Mouse (Mus musculus) 416B (cell line): ENCODE results near the gene Gpatch2.

Source experiments
- DNase-seq: peaks from one replicate; pipeline ENCODE4 v3.0.0; 2011; ENCODE audit warnings: low read depth

The Gpatch2 gene

DNA sequence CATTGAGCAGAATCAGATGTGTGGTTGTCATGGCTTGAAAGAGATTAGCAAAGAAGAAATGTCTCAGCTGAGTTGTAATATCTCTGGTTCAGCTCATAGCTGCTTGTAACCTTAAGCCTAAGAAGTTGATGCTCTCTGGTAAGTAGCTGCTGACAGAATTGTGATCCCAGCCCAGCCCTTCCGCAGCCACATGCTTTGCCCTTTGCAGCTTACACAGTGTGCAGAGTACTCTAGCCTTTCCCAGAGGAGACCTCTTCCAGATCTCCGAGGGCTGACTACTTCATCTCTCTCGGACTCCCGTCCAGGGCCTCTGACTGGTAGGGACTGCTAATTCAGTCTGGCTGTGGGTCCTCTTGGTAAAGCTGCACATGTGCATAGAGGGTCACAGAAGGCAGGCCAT is 92.0 kb downstream of the Gpatch2 start:
- DNase-seq, result no peak

DNA sequence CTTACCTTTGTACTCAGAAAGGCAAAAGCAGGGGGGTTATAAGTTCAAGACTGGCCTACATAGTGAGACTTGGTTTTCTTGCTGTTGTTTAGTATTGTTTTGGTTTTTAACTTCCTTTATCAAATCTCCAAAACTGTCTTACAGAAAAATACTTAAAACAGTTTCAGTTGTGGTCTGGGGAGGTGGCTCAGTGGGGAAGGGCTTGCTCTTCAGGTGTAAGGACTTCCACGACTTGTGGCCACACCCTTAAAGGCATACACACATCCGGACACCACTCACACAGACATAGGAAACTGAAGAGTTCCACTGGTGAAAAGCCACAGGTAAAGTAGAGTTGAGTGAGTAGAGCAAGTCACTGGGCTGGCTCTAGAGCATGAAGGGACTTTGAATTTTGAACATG is 93.2 kb downstream of the Gpatch2 start:
- no peak for DNase-seq

DNA sequence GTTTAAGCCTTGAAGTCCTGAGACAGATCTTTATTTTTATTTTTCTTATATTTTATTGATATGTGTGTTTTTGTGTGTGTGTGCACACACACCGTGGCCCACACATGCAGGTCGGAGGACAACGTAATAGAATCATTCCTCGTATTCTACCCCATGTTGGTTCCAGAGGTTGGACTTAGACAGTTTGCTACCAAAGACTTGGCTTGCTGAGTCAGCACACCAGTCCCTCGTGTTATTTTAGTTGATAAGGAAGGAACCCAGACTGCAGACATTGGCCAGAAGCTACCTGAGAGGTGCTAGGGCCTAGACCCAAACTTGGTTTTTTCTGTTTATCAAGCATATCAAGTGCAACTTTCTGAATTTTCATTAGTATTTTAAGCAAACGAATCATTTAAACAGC is 95.8 kb downstream of the Gpatch2 start:
- DNase-seq, result no peak

DNA sequence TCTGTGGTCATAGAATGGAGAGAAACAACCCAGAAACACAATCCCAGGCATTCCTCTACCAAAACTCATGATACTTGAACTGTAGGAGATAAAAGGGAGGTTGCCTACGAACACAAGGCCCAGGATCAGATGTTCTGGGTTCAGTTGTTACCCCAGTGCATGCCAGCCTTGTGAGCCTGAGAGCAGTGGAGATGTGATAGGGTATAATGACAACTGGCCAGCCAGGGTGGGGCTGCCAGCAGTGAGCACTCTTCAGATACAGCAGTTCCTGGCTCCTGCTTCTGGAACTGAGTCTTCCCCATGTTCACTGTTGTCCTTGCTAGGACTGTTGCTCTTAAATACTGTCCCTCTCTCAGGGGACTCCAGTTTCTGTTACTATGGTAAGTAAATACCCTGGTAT is 98.0 kb downstream of the Gpatch2 start:
- DNase-seq, result no peak

DNA sequence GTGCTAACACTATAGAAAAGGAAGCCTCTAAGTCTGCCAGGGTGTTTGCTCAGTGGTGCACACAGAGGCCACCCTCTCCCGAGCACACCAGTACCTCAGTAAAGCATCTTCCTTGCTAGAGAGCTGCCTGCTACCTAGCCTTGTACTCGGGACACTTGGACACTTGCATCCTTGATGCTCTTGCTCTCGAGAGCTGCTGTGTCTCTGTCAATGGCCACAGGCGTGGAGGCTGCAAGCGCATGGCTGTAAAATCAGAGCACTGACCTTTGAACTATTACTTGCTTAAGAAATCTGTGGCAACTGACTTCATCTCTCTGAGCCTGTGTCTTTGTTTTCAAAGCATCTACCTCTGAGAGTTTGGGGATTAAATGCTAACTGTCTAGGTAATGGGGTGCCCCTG is 98.5 kb downstream of the Gpatch2 start:
- DNase-seq, result no peak

DNA sequence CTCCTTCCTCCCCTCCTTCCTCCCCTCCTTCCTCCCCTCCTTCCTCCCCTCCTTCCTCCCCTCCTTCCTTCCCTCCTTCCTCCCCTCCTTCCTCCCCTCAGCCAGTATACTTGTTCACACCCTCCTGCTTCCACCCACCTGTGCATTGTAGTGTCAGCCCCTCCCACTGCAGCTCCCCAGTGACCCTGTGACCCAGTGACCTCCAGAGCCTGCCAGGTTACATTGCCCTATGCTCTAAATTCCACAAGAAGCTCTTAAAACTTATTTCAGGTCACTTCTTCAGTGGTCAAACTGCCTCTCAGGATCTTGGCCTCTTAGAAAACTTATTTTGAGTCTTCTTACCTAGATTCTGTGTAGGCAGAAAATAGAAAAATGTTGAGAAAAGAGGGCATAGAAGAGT is 99.2 kb downstream of the Gpatch2 start:
- DNase-seq, result no peak

DNA sequence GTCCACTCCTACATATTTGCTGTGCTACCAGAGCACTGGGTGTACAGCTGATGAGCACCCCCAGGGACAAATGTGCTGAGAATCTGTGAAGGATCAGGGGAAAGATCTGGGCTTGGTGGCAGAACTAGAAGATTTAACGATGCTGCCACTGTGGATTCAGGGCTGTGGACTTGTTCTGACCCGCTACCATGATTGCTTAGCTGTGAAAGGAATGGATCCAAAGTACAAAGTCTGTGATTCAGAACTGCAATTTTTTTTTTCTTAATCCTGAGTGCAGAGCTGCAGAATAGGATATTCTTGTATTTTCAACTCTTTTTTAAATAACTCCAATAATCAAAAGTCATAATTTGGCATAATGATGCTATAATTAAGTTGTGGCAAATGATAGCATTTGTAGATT is 100.5 kb downstream of the Gpatch2 start:
- DNase-seq, result no peak

DNA sequence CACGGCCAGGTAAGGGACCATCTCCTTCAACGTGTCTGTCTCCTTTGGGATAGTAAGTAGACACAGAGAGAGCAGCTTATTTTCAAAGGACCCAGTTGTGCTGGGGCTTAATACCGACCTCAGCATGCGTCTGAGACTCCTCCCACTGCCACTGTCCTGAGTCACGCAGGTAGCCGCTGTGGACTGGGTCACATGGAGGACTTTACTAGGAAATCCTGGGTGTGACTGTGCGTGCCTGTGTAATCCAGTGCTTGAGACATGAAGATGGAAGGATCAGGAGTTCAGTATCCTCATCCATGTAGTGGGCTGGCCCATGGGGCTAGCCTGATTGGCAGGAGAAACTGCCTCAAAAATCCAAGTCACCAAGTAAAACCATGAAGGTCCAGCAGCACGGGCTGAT is 101.2 kb downstream of the Gpatch2 start:
- no peak for DNase-seq

DNA sequence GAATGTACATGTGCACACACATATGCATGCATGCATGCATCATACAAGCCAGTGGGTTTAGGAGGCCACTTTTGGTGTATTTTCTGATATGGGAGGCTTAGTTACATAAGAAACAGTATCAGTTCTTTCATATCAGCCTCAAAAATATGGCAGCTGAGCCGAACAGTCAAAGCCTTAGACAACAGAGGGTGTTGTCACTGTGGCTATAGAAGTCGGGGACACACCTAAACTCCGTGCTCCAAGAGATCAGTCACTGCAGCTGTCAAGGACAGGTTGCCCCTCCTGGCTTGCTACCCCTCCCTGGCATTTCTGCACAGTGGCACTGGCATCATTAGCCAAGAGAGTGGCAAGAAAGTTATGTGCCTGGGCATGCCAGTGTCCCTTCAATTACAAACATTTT is 106.5 kb downstream of the Gpatch2 start:
- no peak for DNase-seq

DNA sequence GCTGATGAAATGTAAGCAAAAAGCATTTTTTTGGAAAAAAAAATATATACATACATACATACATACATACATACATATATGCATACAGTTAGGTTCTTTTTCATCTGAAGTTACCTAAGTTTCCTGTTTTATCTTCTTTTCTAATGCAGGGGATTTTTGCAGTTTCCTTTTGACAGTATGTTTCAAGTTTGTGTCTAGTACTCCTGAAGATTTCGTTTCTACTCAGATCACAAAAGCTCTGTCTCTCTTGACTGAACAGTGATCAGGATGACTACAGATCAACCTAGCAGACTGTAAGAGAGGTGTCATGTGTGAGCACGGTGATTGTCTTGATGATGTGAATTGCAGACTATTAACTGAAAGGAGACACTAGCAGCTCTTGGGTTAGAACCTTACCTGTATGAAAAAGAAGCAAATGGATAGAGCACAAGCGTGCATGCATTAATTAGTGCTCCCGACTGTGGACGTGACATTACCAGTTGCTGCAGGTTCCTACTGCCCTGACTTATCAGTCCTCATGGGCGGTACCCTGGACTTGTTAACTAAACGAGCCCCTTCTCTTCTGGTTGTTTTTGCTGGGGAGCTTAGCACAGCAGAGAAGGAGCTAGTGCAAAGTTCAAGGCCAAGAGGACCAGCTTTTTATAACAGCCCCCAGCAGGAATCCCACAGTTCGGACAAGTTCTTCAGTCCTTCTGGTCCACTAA is 107.3 kb downstream of the Gpatch2 start:
- no peak for DNase-seq

DNA sequence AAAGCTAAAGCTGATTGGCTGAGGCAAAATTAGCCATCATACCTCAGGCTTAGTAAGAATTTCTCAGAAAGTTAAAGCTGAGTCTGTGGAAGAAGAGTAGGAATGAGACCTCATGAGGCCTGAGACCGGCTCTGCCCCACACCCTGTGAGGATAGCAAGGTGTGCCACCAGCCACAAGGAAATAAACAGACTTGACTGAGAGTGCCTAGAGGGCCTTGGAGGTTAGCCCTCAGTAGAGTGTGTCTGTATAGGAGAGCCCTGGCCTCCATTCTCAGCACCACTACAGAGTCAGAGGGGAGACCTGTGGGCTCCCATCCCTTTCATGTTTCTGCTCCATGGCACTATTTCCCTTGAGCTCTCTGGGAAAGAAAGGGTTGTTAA is 107.9 kb downstream of the Gpatch2 start:
- DNase-seq, result no peak

DNA sequence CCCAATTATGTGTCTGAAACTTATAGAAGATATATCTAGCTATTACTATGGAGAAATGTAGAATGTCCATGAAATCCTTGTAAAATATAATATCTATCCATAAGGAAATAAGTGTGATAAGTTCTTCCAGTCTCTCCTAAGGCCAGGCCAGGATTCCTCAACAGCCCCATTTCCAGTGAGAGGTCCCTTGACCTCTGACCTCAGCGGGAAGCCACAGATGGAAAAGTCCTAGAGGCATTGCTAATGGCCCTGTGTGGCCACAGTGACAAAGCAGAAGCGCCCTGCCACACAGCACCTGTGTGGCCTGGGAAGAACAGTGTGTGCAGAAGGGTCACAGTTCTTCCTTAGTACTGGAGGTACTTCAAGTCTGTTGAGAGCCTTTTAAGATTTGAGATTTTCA is 127.2 kb downstream of the Gpatch2 start:
- DNase-seq, result no peak

DNA sequence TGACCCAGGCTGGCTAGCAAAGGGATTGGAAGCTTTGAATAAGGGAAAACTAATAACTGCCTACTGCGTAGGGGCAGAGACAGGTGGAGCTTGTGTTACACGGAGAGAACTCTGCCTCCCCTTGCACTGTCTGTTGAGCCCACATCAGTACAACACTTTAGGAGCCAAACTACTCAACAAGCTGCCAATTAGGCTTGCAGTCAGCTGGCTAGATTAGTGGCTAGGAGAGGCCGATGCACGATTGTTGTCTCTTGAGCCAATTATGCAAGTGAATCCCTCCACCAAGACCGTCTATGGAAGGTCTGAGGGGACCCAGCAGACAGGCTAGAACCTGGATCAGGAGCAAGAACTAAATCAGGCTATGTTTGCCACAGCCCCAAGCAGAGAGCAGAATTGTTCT is 129.8 kb downstream of the Gpatch2 start:
- no peak for DNase-seq

DNA sequence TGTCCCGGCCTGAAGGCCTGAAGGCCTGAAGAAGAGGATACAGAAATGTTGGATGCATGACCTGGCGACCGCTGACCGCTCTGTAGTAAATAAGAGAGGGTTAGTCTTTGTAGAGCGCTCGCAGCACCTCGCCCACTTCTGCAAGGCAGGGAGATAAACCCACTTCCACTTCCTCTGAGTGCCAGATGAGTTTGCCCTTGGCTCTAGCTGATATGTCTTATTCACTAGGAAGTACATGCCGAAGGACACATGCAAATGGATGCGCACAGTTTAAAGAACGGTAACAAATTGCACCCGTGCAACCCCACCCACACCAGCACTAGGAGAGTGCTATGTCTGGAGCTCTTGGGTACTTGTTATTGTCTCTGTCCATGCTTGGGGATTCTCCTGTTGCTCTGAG is 131.6 kb downstream of the Gpatch2 start:
- DNase-seq, result no peak

DNA sequence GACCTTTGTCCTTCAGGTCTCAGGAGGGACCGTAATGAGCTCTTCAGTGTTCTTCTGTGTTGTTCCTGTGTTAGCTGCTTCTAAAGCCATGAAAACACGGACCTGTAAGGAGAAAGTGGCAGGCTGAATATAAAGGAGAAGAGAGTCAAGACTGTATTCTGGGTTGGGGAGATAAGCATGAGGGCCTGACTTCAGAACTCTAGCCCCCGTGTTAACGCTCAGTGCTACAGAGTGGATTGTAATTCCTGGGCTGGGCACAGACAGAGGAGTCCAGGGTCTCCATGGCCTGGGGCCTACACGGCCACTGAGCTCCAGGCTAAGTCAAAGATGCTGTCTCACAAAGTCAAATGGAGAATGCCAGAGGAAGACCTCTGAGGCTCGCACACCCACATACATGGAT is 132.3 kb downstream of the Gpatch2 start:
- no peak for DNase-seq

DNA sequence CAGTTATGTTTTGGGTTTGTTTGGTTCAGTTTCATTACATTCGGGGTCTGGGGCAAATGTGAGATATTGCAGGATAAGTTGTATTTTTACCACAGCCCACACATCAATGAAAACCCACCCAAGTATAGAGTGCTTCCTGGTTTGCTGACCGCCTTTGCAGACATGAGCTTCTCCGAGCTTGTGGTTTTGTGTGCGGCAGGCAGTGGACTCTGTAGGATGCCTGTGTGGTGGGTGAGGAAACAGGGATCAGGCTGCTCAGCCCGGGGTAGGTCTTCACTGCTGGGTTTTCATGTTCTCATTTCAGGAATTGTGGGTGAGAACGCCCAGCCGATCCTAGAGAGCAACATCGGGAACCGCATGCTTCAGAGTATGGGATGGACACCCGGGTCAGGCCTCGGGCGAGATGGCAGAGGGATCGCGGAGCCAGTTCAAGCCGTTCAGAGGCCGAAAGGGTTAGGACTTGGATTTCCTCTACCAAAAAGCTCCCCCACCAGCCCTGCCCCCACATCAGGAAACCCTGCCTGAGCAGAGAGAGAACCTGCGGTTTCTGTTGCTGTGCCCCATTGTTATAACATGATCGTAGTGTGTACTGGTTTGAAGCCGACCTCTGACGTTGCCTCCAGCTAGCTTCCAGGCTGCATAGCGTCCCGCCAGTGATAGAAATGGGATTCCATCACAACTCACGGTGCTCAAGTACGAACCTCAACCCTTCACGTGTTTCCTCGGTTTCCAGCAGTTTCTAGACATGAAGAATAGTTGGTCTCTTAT is 132.9 kb downstream of the Gpatch2 start:
- DNase-seq, result no peak

DNA sequence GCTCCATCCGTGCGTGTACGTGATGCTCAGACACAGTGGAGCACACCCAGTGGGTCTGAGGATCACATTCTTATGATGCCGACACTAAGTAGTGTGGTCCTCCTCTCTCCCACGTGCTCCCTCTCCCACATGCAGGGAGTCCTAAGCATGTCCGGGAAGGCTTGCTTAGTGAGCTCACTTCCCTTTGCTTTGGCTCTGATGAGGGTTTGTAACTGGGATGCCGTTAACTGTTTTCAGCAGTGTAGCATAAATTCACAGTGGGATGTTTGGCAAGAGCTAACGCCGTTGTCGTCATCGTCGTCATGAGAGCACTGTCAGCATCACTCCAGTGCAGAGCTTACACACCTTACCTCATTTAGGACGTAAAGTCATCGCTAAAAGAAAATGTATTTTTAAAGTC is 133.6 kb downstream of the Gpatch2 start:
- no peak for DNase-seq

DNA sequence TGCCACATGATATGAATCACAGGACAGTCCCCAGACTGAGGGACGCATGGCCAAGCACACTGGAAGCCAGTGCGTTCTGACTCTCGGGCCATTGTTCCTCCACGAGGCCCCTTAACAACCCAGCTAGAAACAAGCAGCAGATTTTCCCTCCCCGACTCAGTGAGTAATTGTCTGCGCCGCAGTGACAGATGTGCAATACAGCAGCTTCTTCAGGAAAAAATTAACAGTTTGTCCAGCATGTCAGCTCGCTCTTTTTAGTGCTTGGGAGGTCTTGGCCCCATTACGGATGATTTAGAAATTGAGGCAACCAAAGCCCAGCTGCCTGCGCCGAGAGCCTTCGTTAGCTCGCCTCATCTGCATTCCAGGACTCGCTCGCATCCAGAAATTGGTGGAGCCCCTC is 140.9 kb downstream of the Gpatch2 start:
- DNase-seq, result no peak

DNA sequence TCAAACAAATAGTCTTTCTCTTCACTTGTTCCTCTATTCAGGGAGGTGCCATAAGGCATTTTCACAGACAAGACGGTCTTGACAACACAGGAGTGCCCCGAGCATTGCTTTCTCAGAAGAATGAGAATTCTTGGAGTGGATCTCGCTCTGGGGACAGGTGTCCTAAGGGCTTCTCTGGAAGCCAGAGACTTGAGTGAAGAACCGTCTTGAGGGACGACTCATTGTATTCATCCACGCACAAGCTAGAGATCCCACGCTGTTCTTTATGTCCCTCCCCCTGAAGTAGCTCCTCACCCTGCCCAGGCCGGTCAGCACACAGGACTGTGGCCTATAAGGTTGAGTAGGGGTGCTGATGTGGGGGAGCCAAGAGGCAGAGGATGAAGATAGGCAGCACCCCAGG is 141.6 kb downstream of the Gpatch2 start:
- DNase-seq, result no peak

DNA sequence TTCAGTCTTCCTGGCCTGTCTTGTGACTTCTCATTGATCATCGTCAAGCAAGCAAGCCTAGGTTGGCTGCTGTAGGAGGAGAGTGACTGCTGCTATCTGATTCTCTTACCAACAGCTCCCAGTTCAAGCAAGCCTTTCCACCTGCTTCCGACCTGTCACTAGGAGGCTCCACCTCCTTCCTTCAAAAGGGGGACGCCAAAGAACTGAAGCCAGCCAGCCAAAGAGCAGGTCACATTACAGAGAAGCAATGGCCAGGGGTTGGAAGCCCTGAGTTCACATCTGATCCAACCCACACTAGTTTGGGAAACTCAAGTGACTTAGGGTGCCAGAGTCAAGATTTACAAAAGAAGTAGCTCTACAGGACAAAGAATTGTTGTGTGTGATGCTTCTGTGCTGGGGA is 144.9 kb downstream of the Gpatch2 start:
- no peak for DNase-seq

DNA sequence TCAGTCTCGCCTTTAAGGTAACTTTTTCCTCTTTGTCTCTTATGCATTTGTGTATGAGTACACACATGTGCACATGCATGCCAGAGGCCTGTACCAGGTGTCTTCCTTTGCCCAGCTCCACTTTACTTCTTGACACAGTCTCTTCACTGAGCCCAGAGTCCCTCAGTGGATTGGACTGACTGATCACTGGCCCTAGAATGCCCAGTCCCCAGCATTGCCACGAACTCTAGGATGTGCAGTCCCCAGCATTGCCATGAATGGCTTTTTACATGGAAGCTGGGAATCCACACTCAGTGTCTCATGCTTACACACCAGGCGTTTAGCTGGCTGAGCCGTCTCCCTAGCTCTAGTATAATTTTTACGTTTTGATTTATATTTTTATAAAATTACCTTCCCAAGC is 147.2 kb downstream of the Gpatch2 start:
- DNase-seq, result no peak

DNA sequence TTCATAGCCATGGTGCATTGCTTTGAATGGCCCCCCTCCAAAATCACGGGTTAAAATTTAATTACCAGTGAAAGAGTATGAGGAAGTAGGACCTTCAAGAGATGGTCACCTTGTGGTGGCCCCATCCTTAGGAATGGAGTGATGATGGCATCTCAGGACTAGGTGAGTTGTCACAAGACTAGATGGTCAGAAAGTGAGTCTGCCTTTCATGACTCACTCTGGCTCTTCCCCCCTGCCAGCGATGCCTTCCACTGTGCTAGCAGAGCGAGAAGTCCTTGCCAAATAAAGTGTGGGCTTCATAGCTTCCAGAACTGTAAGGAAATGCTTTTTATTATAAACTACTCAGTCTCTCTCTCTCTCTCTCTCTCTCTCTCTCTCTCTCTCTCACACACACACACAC is 150.1 kb downstream of the Gpatch2 start:
- DNase-seq, result no peak

DNA sequence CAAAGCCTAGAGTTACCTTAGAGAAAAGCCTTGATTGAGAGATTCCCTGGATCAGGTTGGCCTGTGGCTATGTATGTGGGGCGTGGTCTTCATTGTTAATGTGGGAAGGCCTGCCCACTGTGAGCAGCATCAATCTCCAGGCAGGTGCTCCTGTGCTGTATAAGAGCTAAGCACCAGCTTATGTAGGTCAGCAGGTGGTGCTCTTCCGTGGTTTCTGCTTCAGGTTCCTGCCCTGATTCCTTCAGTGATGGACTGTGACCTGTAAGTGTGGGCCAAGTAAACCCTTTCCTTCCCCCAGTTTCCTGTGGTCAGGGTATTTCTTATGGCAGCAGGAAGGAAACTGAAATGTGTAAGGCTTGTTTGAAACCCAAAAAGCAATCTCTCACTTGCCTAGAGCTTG is 151.5 kb downstream of the Gpatch2 start:
- DNase-seq, result peak; percentile 61

DNA sequence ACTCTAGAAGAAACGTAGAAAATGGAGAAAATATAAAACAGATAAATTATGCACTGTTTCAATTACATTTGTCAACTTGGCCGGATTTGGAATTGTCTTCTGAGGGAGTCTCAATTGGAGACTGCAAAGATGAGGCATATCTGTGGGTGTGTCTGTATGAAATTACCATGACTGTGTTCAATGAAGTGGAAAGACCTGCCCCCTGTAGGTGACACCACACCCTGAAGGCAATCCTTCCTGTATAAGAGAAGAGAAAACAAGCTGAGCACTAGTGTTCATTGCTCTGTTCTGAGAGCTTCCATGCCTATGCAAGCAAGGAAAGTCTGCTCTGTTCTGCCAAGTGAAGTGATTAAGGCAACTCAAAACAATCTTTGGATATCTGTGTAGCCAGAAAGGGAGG is 153.7 kb downstream of the Gpatch2 start:
- no peak for DNase-seq
